Mouse (Mus musculus) embryonic fibroblast, embryonic 13.5 days (primary cell): Measurements from ENCODE around the gene Lyzl6.

ENCODE experiments used
- CTCF ChIP-seq: IDR thresholded peaks from 2 replicates; pipeline ENCODE4 v1.5.1; 2011; ENCODE audit warnings: mild to moderate bottlenecking, control low read depth, low read length, moderate library complexity, borderline replicate concordance; ENCODE audit not compliant: insufficient read depth
- POLR2A ChIP-seq: IDR thresholded peaks from 2 replicates; pipeline ENCODE4 v1.6.1; 2011; ENCODE audit warnings: low read depth, mild to moderate bottlenecking, control low read depth, low read length, moderate library complexity

- TF ChIP-seq POLR2A (no peak), CTCF (no peak)
These were observed 10.0 kb upstream of the Lyzl6 start for GRCm38 (mm10) chr11:103648656-103649055.
